Mouse (Mus musculus) CH12.LX (cell line): Measurements from ENCODE around the gene Gpr157. TPM values are rescaled to one million over a fixed set of nuclear protein-coding genes. Genes with fewer than 3 reads are reported as not detected.
"Not testable (repeated sequence)": the region's sequence is repeated elsewhere in the genome, so short reads cannot be mapped to it uniquely, and the experiment has no call there.

ENCODE experiments used
- DNase-seq: peaks from one replicate; pipeline ENCODE4 v3.0.0-alpha.2; 2013; ENCODE audit errors: extremely low read depth
- H3K27ac ChIP-seq: 2 replicates; pipeline ENCODE4 v1.5.1; 2012; ENCODE audit warnings: low read depth, mild to moderate bottlenecking, control low read depth, moderate library complexity; ENCODE audit not compliant: insufficient read depth
- H3K27me3 ChIP-seq: replicated peaks from 2 replicates; pipeline ENCODE3; 2012; ENCODE audit warnings: inconsistent platforms
- H3K36me3 ChIP-seq, 2 experiments: replicated peaks in 1 of 2; 2 replicates each; pipeline versions ENCODE3 to v1.6.1; 2012; ENCODE audit warnings: inconsistent platforms in 1 of 2, low read length in 1 of 2, mild to moderate bottlenecking in 1 of 2, mixed read lengths in 1 of 2, moderate library complexity in 1 of 2; ENCODE audit not compliant: control insufficient read depth in 1 of 2, insufficient read depth in 1 of 2
- H3K4me1 ChIP-seq, 2 experiments: 2 replicates each; pipeline ENCODE4 v1.6.1; 2012; ENCODE audit warnings: inconsistent platforms in 1 of 2, moderate library complexity in 1 of 2; ENCODE audit not compliant: insufficient read depth in 2 of 2, control insufficient read depth in 1 of 2
- H3K4me2 ChIP-seq: 2 replicates; pipeline ENCODE4 v1.6.1; 2012; ENCODE audit warnings: low read depth, mild to moderate bottlenecking, control low read depth; ENCODE audit not compliant: poor library complexity, insufficient read depth, severe bottlenecking
- H3K4me3 ChIP-seq, 3 experiments: fragments of 150-350 bp in 1 of 3; sonication (generic) in 1 of 3; replicated peaks in 1 of 3; 2 replicates each; pipeline versions ENCODE3 to v1.5.1; 2011 to 2012; ENCODE audit warnings: low read depth in 2 of 3, low read length in 2 of 3, mild to moderate bottlenecking in 2 of 3, moderate library complexity in 2 of 3, control low read depth in 1 of 3, improper control_type of control experiment in 1 of 3, inconsistent platforms in 1 of 3, mixed read lengths in 1 of 3; ENCODE audit not compliant: poor library complexity in 1 of 3
- H3K79me2 ChIP-seq: replicated peaks from 2 replicates; pipeline ENCODE4 v1.6.1; 2012; ENCODE audit warnings: mild to moderate bottlenecking, moderate library complexity; ENCODE audit not compliant: control insufficient read depth, poor library complexity, insufficient read depth, severe bottlenecking; ENCODE audit errors: extremely low read depth
- H3K9ac ChIP-seq: 2 replicates; pipeline ENCODE4 v1.6.1; 2012; ENCODE audit warnings: low read depth, mild to moderate bottlenecking, control low read depth, moderate library complexity; ENCODE audit not compliant: insufficient read depth
- H3K9me3 ChIP-seq: replicated peaks from 2 replicates; pipeline ENCODE3; 2012; ENCODE audit warnings: low read length, inconsistent platforms, mixed read lengths
- E2F4 ChIP-seq: IDR thresholded peaks from 2 replicates; pipeline ENCODE4 v1.6.1; 2011; ENCODE audit warnings: low read depth, low read length, improper control_type of control experiment; ENCODE audit not compliant: insufficient replicate concordance
- EP300 ChIP-seq: IDR thresholded peaks from 2 replicates; pipeline ENCODE4 v1.6.1; 2011; ENCODE audit warnings: low read length, improper control_type of control experiment
- ETS1 ChIP-seq: conservative IDR thresholded peaks from 2 replicates; pipeline ENCODE4 v1.6.1; 2012; ENCODE audit warnings: low read depth, mild to moderate bottlenecking, inconsistent platforms, low read length, improper control_type of control experiment, moderate library complexity
- IRF4 ChIP-seq: IDR thresholded peaks from 2 replicates; pipeline ENCODE4 v1.6.1; 2014; ENCODE audit warnings: low read depth, mild to moderate bottlenecking, inconsistent platforms, low read length, improper control_type of control experiment
- JUN ChIP-seq: IDR thresholded peaks from 2 replicates; pipeline ENCODE4 v1.6.1; 2011; ENCODE audit warnings: low read depth, mild to moderate bottlenecking, low read length, improper control_type of control experiment, moderate library complexity; ENCODE audit not compliant: insufficient read depth
- JUND ChIP-seq: conservative IDR thresholded peaks from 2 replicates; pipeline ENCODE4 v1.6.1; 2011; ENCODE audit warnings: low read depth, low read length, improper control_type of control experiment
- KAT2A ChIP-seq: IDR thresholded peaks from 2 replicates; pipeline ENCODE4 v1.6.1; 2012; ENCODE audit warnings: low read length, improper control_type of control experiment, inconsistent platforms; ENCODE audit not compliant: insufficient replicate concordance
- NRF1 ChIP-seq: IDR thresholded peaks from 2 replicates; pipeline ENCODE4 v1.6.1; 2014; ENCODE audit warnings: low read depth, mild to moderate bottlenecking, inconsistent platforms, low read length, improper control_type of control experiment, moderate library complexity
- PAX5 ChIP-seq: IDR thresholded peaks from 2 replicates; pipeline ENCODE4 v1.6.1; 2012; ENCODE audit warnings: low read length, inconsistent platforms, mixed read lengths
- RCOR1 ChIP-seq: conservative IDR thresholded peaks from 2 replicates; pipeline ENCODE4 v1.6.1; 2012; ENCODE audit warnings: low read depth, mild to moderate bottlenecking, inconsistent platforms, low read length, improper control_type of control experiment
- SIN3A ChIP-seq: IDR thresholded peaks from 2 replicates; pipeline ENCODE4 v1.6.1; 2012; ENCODE audit warnings: low read length, improper control_type of control experiment, inconsistent platforms
- SMC3 ChIP-seq: IDR thresholded peaks from 2 replicates; pipeline ENCODE4 v1.6.1; 2011; ENCODE audit warnings: low read depth, low read length, improper control_type of control experiment
- TBP ChIP-seq: conservative IDR thresholded peaks from 2 replicates; pipeline ENCODE4 v1.6.1; 2011; ENCODE audit warnings: low read depth, low read length, improper control_type of control experiment
- TCF12 ChIP-seq: IDR thresholded peaks from 2 replicates; pipeline ENCODE4 v1.6.1; 2014; ENCODE audit warnings: low read depth, mild to moderate bottlenecking, inconsistent platforms, low read length, improper control_type of control experiment
- UBTF ChIP-seq: IDR thresholded peaks from 2 replicates; pipeline ENCODE4 v1.6.1; 2012; ENCODE audit warnings: low read depth, mild to moderate bottlenecking, inconsistent platforms, low read length, improper control_type of control experiment, moderate library complexity
- dilution Hi-C: fragments of 300-500 bp; cut with MboI; formaldehyde crosslinking; loops from 2 replicates; pipeline ENCODE4 v1.14.3; 2020; ENCODE audit warnings: low sequenced_read_pairs; ENCODE audit not compliant: extremely low pct_unique_long_range_greater_than_20kb, extremely low pct_ligation_motif_present
- in situ Hi-C: fragments of 300-500 bp; cut with MboI; formaldehyde crosslinking; loops from 3 replicates; pipeline ENCODE4 v1.14.3; 2019; ENCODE audit warnings: low sequenced_read_pairs, low pct_ligation_motif_present, low pct_unique_long_range_greater_than_20kb, mixed read lengths
- polyA plus RNA-seq: library from polyadenylated mRNA; unstranded; fragments of >175 nt; gene quantifications from 2 replicates; pipeline ENCODE4 v1.2.1, GENCODE M21; 2012; ENCODE audit warnings: low read depth; ENCODE audit not compliant: insufficient read length
- total RNA-seq, 2 experiments: library from RNA; depleted of rRNA; stranded (reverse); fragments of 300-350 nt in 1 of 2; fragments of >200 nt in 1 of 2; gene quantifications; 2 replicates each; pipeline ENCODE4 v1.2.3; 2012 to 2014

The Gpr157 gene
- total and polyA plus RNA-seq, 3 experiments = 2.6 to 3.5 (median 2.8) TPM

DNA sequence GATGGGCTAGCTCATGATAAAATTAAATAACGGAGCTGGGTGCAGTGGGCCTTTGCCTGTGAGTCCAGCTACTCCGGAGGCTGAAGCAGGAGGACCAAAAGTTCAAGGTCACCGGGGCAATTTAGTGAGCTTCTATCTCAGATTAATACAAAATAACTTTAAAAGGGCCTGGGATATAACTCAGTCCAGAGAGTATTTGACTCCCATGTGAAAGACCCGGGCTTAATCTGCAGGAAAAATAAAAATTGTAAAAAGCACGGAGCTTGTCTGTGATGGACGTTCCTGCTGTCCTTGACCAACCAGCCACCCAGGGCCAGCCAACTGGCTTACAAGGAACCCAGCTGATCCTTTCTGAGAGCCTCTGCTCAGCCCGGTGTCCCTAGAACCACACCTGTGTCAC lies 48.6 kb upstream of the Gpr157 start:
- dilution Hi-C loops = no loop called here
- no peak overlapping the region for H3K4me3 ChIP-seq
- no peak overlapping the region for H3K27ac ChIP-seq
- in situ Hi-C loops = loop anchor here (5.0 to 10.0 kb wide), 2 partner anchors 34 to 56 kb away; no protein-coding TSS in a partner anchor
- TF ChIP-seq TBP = no peak
- no peak for TF ChIP-seq RCOR1
- no peak for TF ChIP-seq PAX5
- TF ChIP-seq JUN = no peak
- TF ChIP-seq NRF1 = no peak
- TF ChIP-seq, all 38 proteins: peak for 0
- peaks cover 3% of the 10 kb centered on the region for H3K27me3 ChIP-seq
- H3K4me2 ChIP-seq = no peak overlapping the region
- DNase-seq = no peak
- peaks cover 5% of the 10 kb centered on the region for H3K9me3 ChIP-seq
- H3K79me2 ChIP-seq = no peaks in the 10 kb centered on the region
- no peak overlapping the region for H3K9ac ChIP-seq
- H3K4me1 ChIP-seq = peaks cover 11 to 46% of the 10 kb centered on the region in 2 experiments
- no peaks in the 10 kb centered on the region for H3K36me3 ChIP-seq

DNA sequence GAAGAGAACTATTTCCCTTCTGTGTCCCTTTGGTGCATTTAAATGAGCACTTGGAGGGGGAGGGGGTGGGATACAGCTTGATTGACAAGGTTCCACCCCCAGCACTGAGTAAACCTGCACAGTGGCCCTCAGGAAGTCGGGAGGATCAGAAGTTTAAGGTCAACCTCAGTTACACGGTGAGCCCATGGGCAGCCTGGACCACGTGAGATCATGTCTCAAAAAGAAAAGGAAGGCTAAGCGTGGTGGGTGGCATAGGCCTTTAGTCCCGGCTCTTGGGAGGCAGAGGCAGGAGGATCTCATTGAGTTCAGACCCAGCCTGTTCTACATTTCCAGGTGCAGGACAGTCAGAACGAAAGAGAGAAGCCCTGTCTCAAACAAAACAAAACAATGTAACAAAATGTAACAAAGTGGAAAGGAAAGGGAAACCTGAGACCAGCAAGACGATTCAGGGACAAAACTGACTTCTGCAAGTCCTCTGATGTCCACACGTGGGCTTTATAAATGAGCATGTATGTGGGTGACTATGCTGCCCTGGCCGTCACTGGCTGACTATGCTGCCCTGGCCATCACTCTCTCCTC lies 47.1 kb upstream of the Gpr157 start:
- peak; percentile 40 for DNase-seq
- TF ChIP-seq PAX5 = no peak
- TF ChIP-seq RCOR1 = no peak
- TF ChIP-seq TCF12 = peak; percentile 52
- TF ChIP-seq TBP = no peak
- no peak for TF ChIP-seq E2F4
- TF ChIP-seq KAT2A = no peak
- peak; percentile 74 for TF ChIP-seq IRF4
- TF ChIP-seq UBTF = no peak
- TF ChIP-seq SMC3 = 0 out of 2 replicates have a peak, but pooled peaks have one; percentile 2
- TF ChIP-seq JUND = 0 out of 2 replicates have a peak, but pooled peaks have one; percentile 34
- TF ChIP-seq EP300 = peak; percentile 65
- TF ChIP-seq ETS1 = 0 out of 2 replicates have a peak, but pooled peaks have one; percentile 5
- 0 out of 2 replicates have a peak, but pooled peaks have one; percentile 36 for TF ChIP-seq SIN3A
- peak; percentile 13; the same call in 1 of the 2 replicates for TF ChIP-seq JUN
- TF ChIP-seq, all 38 proteins: peak for 8
- no peak overlapping the region for H3K4me3 ChIP-seq
- in situ Hi-C loops = no loop called here
- H3K79me2 ChIP-seq = no peaks in the 10 kb centered on the region
- H3K36me3 ChIP-seq = no peaks in the 10 kb centered on the region
- no peak overlapping the region for H3K27ac ChIP-seq
- dilution Hi-C loops = no loop called here
- peaks cover 7% of the 10 kb centered on the region for H3K9me3 ChIP-seq
- no peak overlapping the region for H3K4me2 ChIP-seq
- no peaks in the 10 kb centered on the region for H3K27me3 ChIP-seq
- H3K4me1 ChIP-seq = peaks cover 11 to 44% of the 10 kb centered on the region in 2 experiments
- no peak overlapping the region for H3K9ac ChIP-seq

DNA sequence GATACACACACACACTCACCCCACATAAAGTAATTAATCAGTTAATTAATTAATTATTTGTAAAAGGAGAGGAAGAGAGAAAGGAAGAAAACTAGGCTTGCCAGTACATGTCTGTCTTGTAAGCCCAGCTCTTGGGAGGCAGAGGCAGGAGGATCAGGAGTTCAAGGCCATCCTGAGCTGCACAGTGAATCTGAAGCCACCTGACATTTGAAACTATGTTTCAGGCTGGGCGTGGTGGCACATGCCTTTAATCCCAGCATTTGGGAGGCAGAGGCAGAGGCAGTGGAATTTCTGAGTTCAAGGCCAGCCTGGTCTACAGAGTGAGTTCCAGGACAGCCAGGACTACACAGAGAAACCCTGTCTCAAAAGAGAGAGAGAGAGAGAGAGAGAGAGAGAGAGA lies 46.3 kb upstream of the Gpr157 start:
- H3K4me2 ChIP-seq, H3K4me3 ChIP-seq, H3K9ac ChIP-seq, dilution Hi-C loops, DNase-seq, H3K36me3 ChIP-seq, H3K27ac ChIP-seq, H3K79me2 ChIP-seq, H3K27me3 ChIP-seq, H3K9me3 ChIP-seq, in situ Hi-C loops: not testable (repeated sequence)
- peaks cover 11 to 41% of the 10 kb centered on the region in 2 experiments for H3K4me1 ChIP-seq
